Mouse (Mus musculus): Measurements from ENCODE around the gene Vmn1r85. TPM values are rescaled to one million over a fixed set of nuclear protein-coding genes. Genes with fewer than 3 reads are reported as not detected.

Vmn1r85 gene
- not detected in 2 replicates for polyA plus RNA-seq (2012; ENCODE audit: low replicate concordance)

DNA sequence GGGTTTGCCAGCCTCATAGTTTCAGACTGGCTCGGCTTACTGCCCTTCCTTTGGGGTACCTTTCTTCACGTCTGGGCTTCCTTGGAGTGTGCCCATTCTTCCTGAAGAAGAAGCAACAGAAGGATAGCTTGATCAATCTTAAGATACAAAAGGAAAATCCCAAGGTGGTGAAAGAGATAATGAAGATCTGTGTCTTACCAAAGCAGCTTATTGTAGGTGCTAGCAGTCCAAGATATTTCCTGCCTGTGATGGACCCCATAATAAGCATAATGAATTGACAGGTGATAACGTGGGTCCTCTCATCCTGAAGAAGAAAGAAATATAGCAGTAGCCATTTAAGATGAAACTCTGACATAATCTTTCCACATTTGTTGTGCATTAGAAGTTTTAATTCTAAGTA lies at the start of gene Vmn1r85:
Gene Vmn1r85, minus strand, starts transcription at position 101 of the 400 bp plus-strand sequence.

DNA sequence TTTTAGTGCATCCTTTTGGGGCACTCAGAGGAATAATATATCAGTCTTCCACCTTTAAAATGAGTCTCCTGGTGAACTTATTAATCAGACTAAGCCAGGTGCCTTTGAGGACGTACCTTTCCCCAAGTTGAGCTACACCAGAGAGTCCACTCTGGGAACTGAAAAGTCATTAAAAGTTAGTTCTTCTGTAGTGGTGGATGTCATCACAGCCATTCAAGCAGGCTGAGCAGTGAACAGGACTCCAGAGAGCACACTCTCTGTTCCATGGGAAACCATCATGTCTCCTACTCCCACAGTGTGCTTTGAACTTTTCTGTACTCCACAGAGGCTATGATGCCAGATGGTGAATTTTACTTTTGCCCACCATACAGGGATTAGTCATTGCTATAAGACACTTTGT lies 45.1 kb upstream of the Vmn1r85 start, which contains the start of gene Vmn1r87:
Gene Vmn1r87, minus strand, starts transcription at position 101 of the 400 bp plus-strand sequence.

GRCm38 (mm10) chr7:13119817-13120216 lies 24.8 kb upstream of the Vmn1r85 start, which contains the start of gene Vmn1r86:
Gene Vmn1r86 (minus strand): TSS chr7:13119917.

GRCm38 (mm10) chr7:13054287-13055010 lies 40.5 kb downstream of the Vmn1r85 start, which contains the start of gene Mzf1:
Gene Mzf1 (minus strand): TSS chr7:13054764.

DNA sequence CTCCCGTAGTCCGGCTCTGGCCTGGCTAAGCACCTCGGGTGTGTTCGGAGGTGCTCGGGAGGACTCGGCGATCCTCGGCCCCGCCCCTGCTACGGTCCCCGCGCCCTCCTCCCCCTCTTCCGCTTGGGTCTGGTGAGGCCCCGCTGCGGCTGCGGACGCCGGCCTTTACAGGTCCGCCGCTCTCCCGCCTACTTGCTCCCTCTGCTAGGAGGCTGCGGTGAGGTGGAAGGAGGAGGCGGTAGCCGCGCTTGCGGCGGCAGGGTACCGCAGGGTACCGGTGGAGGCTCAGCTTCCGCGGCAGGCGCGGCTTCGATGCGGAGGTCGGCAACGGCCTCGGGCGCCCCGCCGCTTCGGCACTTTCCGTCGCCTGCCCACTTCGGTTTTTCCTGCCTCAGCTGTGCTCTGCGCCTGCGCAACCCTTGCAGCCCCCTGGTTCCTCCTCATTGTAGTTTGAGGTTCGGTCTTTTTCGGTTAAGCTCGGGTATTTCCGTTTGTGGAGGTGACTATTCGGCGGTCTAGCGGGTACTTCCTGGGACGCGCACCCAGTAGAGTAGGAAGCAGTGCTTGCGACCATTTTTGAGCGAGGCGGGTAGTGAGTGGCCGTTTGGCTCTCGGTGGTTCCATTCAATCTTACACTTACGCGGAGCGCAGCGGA lies 56.9 kb downstream of the Vmn1r85 start, which contains the start of gene Ube2m:
Gene Ube2m, minus strand, starts transcription at position 375 of the 655 bp plus-strand sequence.

DNA sequence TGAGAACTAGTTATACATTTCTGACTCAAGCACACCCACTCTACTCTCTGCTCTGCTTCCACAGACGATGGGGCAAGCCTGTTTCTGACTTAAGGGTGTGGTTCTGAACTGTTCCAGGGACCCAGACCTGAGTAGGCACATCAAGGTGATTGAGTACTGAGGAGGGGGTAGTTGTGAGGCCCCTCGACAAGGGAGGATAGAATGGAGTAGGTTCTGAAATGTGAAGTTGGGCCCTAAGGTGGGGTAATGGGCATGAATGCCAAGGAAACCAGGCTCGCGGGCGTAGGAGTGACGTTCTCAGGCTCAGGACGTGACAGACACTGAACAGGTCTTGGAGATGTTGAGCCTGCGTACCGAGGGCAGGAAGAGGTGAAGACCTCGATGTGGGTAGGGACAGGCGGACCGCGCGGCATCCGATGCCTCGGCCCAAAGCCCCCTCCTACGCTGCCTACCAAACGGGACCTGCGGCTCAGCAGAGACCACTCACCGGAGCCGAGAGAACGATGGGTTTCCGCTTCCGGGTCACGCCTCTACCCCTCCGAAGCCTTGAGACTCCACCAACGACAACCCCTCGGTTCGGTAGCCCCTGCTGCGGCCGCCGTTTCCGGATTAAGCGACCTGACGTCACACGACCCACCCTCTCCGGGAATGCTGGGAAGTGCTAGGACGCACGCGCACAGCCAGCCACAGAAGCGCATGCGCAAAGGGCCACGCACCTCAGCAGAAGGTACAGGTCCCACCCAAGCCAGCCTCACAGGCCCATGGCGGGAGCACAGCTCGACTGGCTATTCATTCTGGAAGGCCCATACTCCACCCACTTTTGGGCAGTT lies 60.6 kb downstream of the Vmn1r85 start, which contains the start of gene Chmp2a:
Gene Chmp2a, minus strand, starts transcription at position 660 of the 830 bp plus-strand sequence.

Other genes starting within 250 kb of the Vmn1r85 start
- gene Zfp128, start 214.0 kb downstream of the Vmn1r85 start, polyA plus RNA-seq (2012; ENCODE audit: low replicate concordance), result 0.27 and 0.66 TPM in 2 replicates
- gene Zscan22, start 197.4 kb downstream of the Vmn1r85 start, polyA plus RNA-seq (2012; ENCODE audit: low replicate concordance), result 1.0 and 5.7 TPM in 2 replicates
- 253 and 1,360 TPM in 2 replicates for gene Rps5, start 172.9 kb downstream of the Vmn1r85 start, polyA plus RNA-seq (2012; ENCODE audit: low replicate concordance)
- 3.4 TPM in 2 replicates for gene Rnf225, start 167.8 kb downstream of the Vmn1r85 start, polyA plus RNA-seq (2012; ENCODE audit: low replicate concordance)
- gene Zfp324, start 129.3 kb downstream of the Vmn1r85 start, polyA plus RNA-seq (2012; ENCODE audit: low replicate concordance), result 11.5 and 14.8 TPM in 2 replicates
- 6.8 and 12.0 TPM in 2 replicates for gene Zfp446, start 117.3 kb downstream of the Vmn1r85 start, polyA plus RNA-seq (2012; ENCODE audit: low replicate concordance)
- gene Slc27a5, start 97.0 kb downstream of the Vmn1r85 start, polyA plus RNA-seq (2012; ENCODE audit: low replicate concordance), result not detected in 2 replicates
- gene Trim28, start 96.1 kb downstream of the Vmn1r85 start, polyA plus RNA-seq (2012; ENCODE audit: low replicate concordance), result 64.0 and 158 TPM in 2 replicates
- 143 and 179 TPM in 2 replicates for gene Zbtb45, start 85.1 kb downstream of the Vmn1r85 start, polyA plus RNA-seq (2012; ENCODE audit: low replicate concordance)
- gene Chmp2a, start 60.4 kb downstream of the Vmn1r85 start, polyA plus RNA-seq (2012; ENCODE audit: low replicate concordance), result 29.9 and 190 TPM in 2 replicates
- 107 and 227 TPM in 2 replicates for gene Ube2m, start 56.9 kb downstream of the Vmn1r85 start, polyA plus RNA-seq (2012; ENCODE audit: low replicate concordance)
- 2.6 and 3.3 TPM in 2 replicates for gene Mzf1, start 40.4 kb downstream of the Vmn1r85 start, polyA plus RNA-seq (2012; ENCODE audit: low replicate concordance)
- gene Vmn1r86, start 24.7 kb upstream of the Vmn1r85 start, polyA plus RNA-seq (2012; ENCODE audit: low replicate concordance), result 0.03 TPM in 1 of 2 replicates, not detected in the other
- not detected in 2 replicates for gene Vmn1r87, start 45.0 kb upstream of the Vmn1r85 start, polyA plus RNA-seq (2012; ENCODE audit: low replicate concordance)
- gene Vmn1r88, start 64.4 kb upstream of the Vmn1r85 start, polyA plus RNA-seq (2012; ENCODE audit: low replicate concordance), result not detected in 2 replicates
- gene Vmn1r89, start 117.8 kb upstream of the Vmn1r85 start, polyA plus RNA-seq (2012; ENCODE audit: low replicate concordance), result not detected in 2 replicates
- 28.6 and 54.1 TPM in 2 replicates for gene Lig1, start 182.1 kb upstream of the Vmn1r85 start, polyA plus RNA-seq (2012; ENCODE audit: low replicate concordance)
- 0.47 and 1.3 TPM in 2 replicates for gene Zswim9, start 183.5 kb upstream of the Vmn1r85 start, polyA plus RNA-seq (2012; ENCODE audit: low replicate concordance)
- 1.1 TPM in 1 of 2 replicates, not detected in the other for gene Pla2g4c, start 229.5 kb upstream of the Vmn1r85 start, polyA plus RNA-seq (2012; ENCODE audit: low replicate concordance)